Mouse (Mus musculus): ENCODE results near the gene Fxyd3.

DNA sequence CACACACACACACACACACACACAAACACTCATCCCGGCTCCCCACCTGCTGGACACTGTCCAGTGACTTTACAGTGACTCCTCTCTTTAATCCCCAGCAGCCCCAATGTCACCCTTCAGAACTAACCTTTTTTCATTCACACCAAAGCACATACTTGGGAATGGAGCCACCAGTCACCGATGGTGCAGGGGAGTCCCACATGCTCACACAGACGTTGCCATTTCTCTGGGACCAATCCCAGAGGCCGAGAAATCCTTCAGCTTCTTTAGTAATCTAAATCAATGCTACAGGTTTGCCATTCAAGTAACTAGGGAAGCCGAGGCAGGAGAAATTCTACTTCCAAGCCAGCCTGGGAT is 1.8 kb downstream of the Fxyd3 start:
- TF ChIP-seq CTCF (IDR thresholded peaks at IDR 0.05; ENCODE audit: low read depth, low read length) (no peak), POLR2A (IDR thresholded peaks at IDR 0.05; ENCODE audit: borderline replicate concordance, low read depth, low read length) (no peak)

All from bone marrow macrophage, adult 2 months (primary cell).